Mouse (Mus musculus) cerebellum, adult 8-10 months (tissue): ENCODE results near the gene Zfp598.

Source experiments
- DNase-seq: peaks from one replicate; pipeline ENCODE4 v3.0.0; 2022

Zfp598 gene

GRCm38 (mm10) chr17:24722220-24722924, 52.9 kb downstream of the Zfp598 start:
- no peak for DNase-seq

- DNase-seq: no peak
Observed at GRCm38 (mm10) chr17:24723122-24723880, 53.8 kb downstream of the Zfp598 start.

- no peak for DNase-seq
Observed at GRCm38 (mm10) chr17:24723881-24724180, 54.3 kb downstream of the Zfp598 start.

- DNase-seq: peak; percentile 98
Observed at GRCm38 (mm10) chr17:24724184-24724583, 54.7 kb downstream of the Zfp598 start, which contains the start of gene Ndufb10. TSS of gene Ndufb10 (minus strand) at chr17:24724478.

GRCm38 (mm10) chr17:24725637-24726390, 56.3 kb downstream of the Zfp598 start:
- no peak for DNase-seq

- no peak for DNase-seq
Observed at GRCm38 (mm10) chr17:24727618-24728017, 58.1 kb downstream of the Zfp598 start, which contains the start of gene Rpl3l. TSS of gene Rpl3l (plus strand) at chr17:24727820.

GRCm38 (mm10) chr17:24728184-24728583, 58.7 kb downstream of the Zfp598 start:
- no peak for DNase-seq

- no peak for DNase-seq
Observed at GRCm38 (mm10) chr17:24729067-24729466, 59.6 kb downstream of the Zfp598 start.

- DNase-seq: no peak
Observed at GRCm38 (mm10) chr17:24730787-24731186, 61.3 kb downstream of the Zfp598 start.
